Mouse (Mus musculus) olfactory bulb, adult 2 months (tissue): ENCODE data around the gene Gm10277.

ENCODE experiments used
- CTCF ChIP-seq: fragments of 200-500 bp; IDR thresholded peaks from 2 replicates; pipeline ENCODE4 v1.5.1; 2012; ENCODE audit warnings: low read depth, mild to moderate bottlenecking, low read length, moderate library complexity; ENCODE audit not compliant: insufficient read depth
- POLR2A ChIP-seq: fragments of 200-500 bp; IDR thresholded peaks from 2 replicates; pipeline ENCODE4 v1.6.1; 2012; ENCODE audit warnings: mild to moderate bottlenecking, low read depth, low read length, moderate library complexity; ENCODE audit not compliant: insufficient read depth

- TF ChIP-seq POLR2A: no peak
- TF ChIP-seq CTCF: no peak
Measured at GRCm38 (mm10) chr11:77810018-77810417, 22.5 kb upstream of the Gm10277 start.
